Mouse (Mus musculus): ENCODE data around the gene Glrp1. TPM values are rescaled to one million over a fixed set of nuclear protein-coding genes. Genes with fewer than 3 reads are reported as not detected.
A peak's percentile ranks its signal among the peaks of the same experiment; 100 is the strongest.

The Glrp1 gene
- polyA plus RNA-seq, 1 experiment = 0.04 TPM

- Histone ChIP-seq H3K4me3 (ENCODE audit: control insufficient read depth, insufficient read depth, low read length) (no peak overlapping the region), H3K4me1 (replicated peaks; ENCODE audit: control insufficient read depth, insufficient read depth, low read length) (peaks cover 21% of the 10 kb centered on the region), H3K27ac (ENCODE audit: control insufficient read depth, insufficient read depth, low read length) (no peak overlapping the region), H3K27me3 (ENCODE audit: control insufficient read depth, insufficient read depth, low read length) (no peaks in the 10 kb centered on the region), H3K36me3 (ENCODE audit: control insufficient read depth, insufficient read depth, low read length) (no peaks in the 10 kb centered on the region)
- DNase-seq = no peak
- TF ChIP-seq POLR2A (IDR thresholded peaks at IDR 0.05; ENCODE audit: control insufficient read depth, extremely low read depth, insufficient read depth, low read length, poor library complexity) (no peak), CTCF (IDR thresholded peaks at IDR 0.05; ENCODE audit: borderline replicate concordance, control insufficient read depth, extremely low read depth, insufficient read depth, low read length, poor library complexity) (no peak)
- WGBS = 93% methylated on average over 1 of the region's 1 CpGs
These were observed 7.0 kb downstream of the Glrp1 start for GRCm38 (mm10) chr1:88502822-88503221.

- 52% methylated on average over 11 of the region's 11 CpGs for WGBS
- no peak overlapping the region for H3K4me3 ChIP-seq (ENCODE audit: control insufficient read depth, insufficient read depth, low read length)
- TF ChIP-seq CTCF (IDR thresholded peaks at IDR 0.05; ENCODE audit: borderline replicate concordance, control insufficient read depth, extremely low read depth, insufficient read depth, low read length, poor library complexity) = no peak
- no peak for TF ChIP-seq POLR2A (IDR thresholded peaks at IDR 0.05; ENCODE audit: control insufficient read depth, extremely low read depth, insufficient read depth, low read length, poor library complexity)
These were observed 10.6 kb downstream of the Glrp1 start for GRCm38 (mm10) chr1:88499230-88499737.

GRCm38 (mm10) chr1:88497407-88497806 lies 12.5 kb downstream of the Glrp1 start:
- no peak overlapping the region for H3K27ac ChIP-seq (ENCODE audit: control insufficient read depth, insufficient read depth, low read length)
- WGBS = 13% methylated on average over 3 of the region's 3 CpGs
- H3K4me1 ChIP-seq (replicated peaks; ENCODE audit: control insufficient read depth, insufficient read depth, low read length) = peaks cover 21% of the 10 kb centered on the region
- no peaks in the 10 kb centered on the region for H3K27me3 ChIP-seq (ENCODE audit: control insufficient read depth, insufficient read depth, low read length)
- no peak for TF ChIP-seq CTCF (IDR thresholded peaks at IDR 0.05; ENCODE audit: borderline replicate concordance, control insufficient read depth, extremely low read depth, insufficient read depth, low read length, poor library complexity)
- no peak for TF ChIP-seq POLR2A (IDR thresholded peaks at IDR 0.05; ENCODE audit: control insufficient read depth, extremely low read depth, insufficient read depth, low read length, poor library complexity)
- no peaks in the 10 kb centered on the region for H3K36me3 ChIP-seq (ENCODE audit: control insufficient read depth, insufficient read depth, low read length)
- no peak overlapping the region for H3K4me3 ChIP-seq (ENCODE audit: control insufficient read depth, insufficient read depth, low read length)
- DNase-seq = peak; percentile 36

More at GRCm38 (mm10) chr1:88499230-88499737, 10.6 kb downstream of the Glrp1 start:
- DNase-seq = no peak
- no peaks in the 10 kb centered on the region for H3K27me3 ChIP-seq (ENCODE audit: control insufficient read depth, insufficient read depth, low read length)
- no peaks in the 10 kb centered on the region for H3K36me3 ChIP-seq (ENCODE audit: control insufficient read depth, insufficient read depth, low read length)
- H3K27ac ChIP-seq (ENCODE audit: control insufficient read depth, insufficient read depth, low read length) = no peak overlapping the region
- peaks cover 21% of the 10 kb centered on the region for H3K4me1 ChIP-seq (replicated peaks; ENCODE audit: control insufficient read depth, insufficient read depth, low read length)

GRCm38 (mm10) chr1:88492415-88492814 lies 17.5 kb downstream of the Glrp1 start:
- Histone ChIP-seq H3K4me1 (replicated peaks; ENCODE audit: control insufficient read depth, insufficient read depth, low read length) (peaks cover 8% of the 10 kb centered on the region), H3K4me3 (ENCODE audit: control insufficient read depth, insufficient read depth, low read length) (no peak overlapping the region), H3K36me3 (ENCODE audit: control insufficient read depth, insufficient read depth, low read length) (no peaks in the 10 kb centered on the region), H3K27me3 (ENCODE audit: control insufficient read depth, insufficient read depth, low read length) (no peaks in the 10 kb centered on the region), H3K27ac (ENCODE audit: control insufficient read depth, insufficient read depth, low read length) (no peak overlapping the region)
- 94% methylated on average over 3 of the region's 3 CpGs for WGBS
- no peak for DNase-seq
- no peak for TF ChIP-seq CTCF (IDR thresholded peaks at IDR 0.05; ENCODE audit: borderline replicate concordance, control insufficient read depth, extremely low read depth, insufficient read depth, low read length, poor library complexity)
- no peak for TF ChIP-seq POLR2A (IDR thresholded peaks at IDR 0.05; ENCODE audit: control insufficient read depth, extremely low read depth, insufficient read depth, low read length, poor library complexity)

- Histone ChIP-seq H3K36me3 (ENCODE audit: control insufficient read depth, insufficient read depth, low read length) (no peaks in the 10 kb centered on the region), H3K4me1 (replicated peaks; ENCODE audit: control insufficient read depth, insufficient read depth, low read length) (peaks cover 3% of the 10 kb centered on the region), H3K27me3 (ENCODE audit: control insufficient read depth, insufficient read depth, low read length) (no peaks in the 10 kb centered on the region), H3K27ac (ENCODE audit: control insufficient read depth, insufficient read depth, low read length) (no peak overlapping the region), H3K4me3 (ENCODE audit: control insufficient read depth, insufficient read depth, low read length) (no peak overlapping the region)
- DNase-seq = no peak
- 90% methylated on average over 17 of the region's 17 CpGs for WGBS
- TF ChIP-seq POLR2A (IDR thresholded peaks at IDR 0.05; ENCODE audit: control insufficient read depth, extremely low read depth, insufficient read depth, low read length, poor library complexity) (no peak), CTCF (IDR thresholded peaks at IDR 0.05; ENCODE audit: borderline replicate concordance, control insufficient read depth, extremely low read depth, insufficient read depth, low read length, poor library complexity) (no peak)
These were observed 18.1 kb downstream of the Glrp1 start for GRCm38 (mm10) chr1:88491617-88492378.

GRCm38 (mm10) chr1:88490164-88490563 lies 19.7 kb downstream of the Glrp1 start:
- TF ChIP-seq POLR2A (IDR thresholded peaks at IDR 0.05; ENCODE audit: control insufficient read depth, extremely low read depth, insufficient read depth, low read length, poor library complexity) = no peak
- TF ChIP-seq CTCF (IDR thresholded peaks at IDR 0.05; ENCODE audit: borderline replicate concordance, control insufficient read depth, extremely low read depth, insufficient read depth, low read length, poor library complexity) = no peak
- H3K4me1 ChIP-seq (replicated peaks; ENCODE audit: control insufficient read depth, insufficient read depth, low read length) = no peaks in the 10 kb centered on the region; the same call in 1 of the 2 replicates
- WGBS = 45% methylated on average over 10 of the region's 10 CpGs
- no peak for DNase-seq
- no peaks in the 10 kb centered on the region for H3K36me3 ChIP-seq (ENCODE audit: control insufficient read depth, insufficient read depth, low read length)
- no peaks in the 10 kb centered on the region for H3K27me3 ChIP-seq (ENCODE audit: control insufficient read depth, insufficient read depth, low read length)
- H3K27ac ChIP-seq (ENCODE audit: control insufficient read depth, insufficient read depth, low read length) = no peak overlapping the region
- H3K4me3 ChIP-seq (ENCODE audit: control insufficient read depth, insufficient read depth, low read length) = no peak overlapping the region
